Mouse (Mus musculus): ENCODE data around the gene Cast. TPM values are rescaled to one million over a fixed set of nuclear protein-coding genes. Genes with fewer than 3 reads are reported as not detected.

Cast gene
- total RNA-seq (2017), result 64.1 and 75.8 TPM in 2 replicates

GRCm38 (mm10) chr13:74808152-74808929, at the start of gene Cast:
Gene Cast, minus strand, starts transcription at chr13:74808810.
- peak; percentile 68 for ATAC-seq (replicated peaks; ENCODE audit: low read depth, poor library complexity, severe bottlenecking)

GRCm38 (mm10) chr13:74854338-74855047, 45.9 kb upstream of the Cast start:
- peak; percentile 100 for ATAC-seq (replicated peaks; ENCODE audit: low read depth, poor library complexity, severe bottlenecking)

GRCm38 (mm10) chr13:74850823-74851222, 42.2 kb upstream of the Cast start:
- ATAC-seq (replicated peaks; ENCODE audit: low read depth, poor library complexity, severe bottlenecking), result no peak

- no peak for ATAC-seq (replicated peaks; ENCODE audit: low read depth, poor library complexity, severe bottlenecking)
These were observed 37.3 kb upstream of the Cast start for GRCm38 (mm10) chr13:74845886-74846285.

GRCm38 (mm10) chr13:74834543-74834942, 25.9 kb upstream of the Cast start:
- ATAC-seq (replicated peaks; ENCODE audit: low read depth, poor library complexity, severe bottlenecking), result no peak

GRCm38 (mm10) chr13:74822095-74822494, 13.5 kb upstream of the Cast start:
- ATAC-seq (replicated peaks; ENCODE audit: low read depth, poor library complexity, severe bottlenecking), result no peak

GRCm38 (mm10) chr13:74815753-74816152, 7.1 kb upstream of the Cast start:
- ATAC-seq (replicated peaks; ENCODE audit: low read depth, poor library complexity, severe bottlenecking), result peak; percentile 63; the same call in 1 of the 2 replicates

GRCm38 (mm10) chr13:74807446-74808151, 1.0 kb downstream of the Cast start:
- peak; percentile 82 for ATAC-seq (replicated peaks; ENCODE audit: low read depth, poor library complexity, severe bottlenecking)

GRCm38 (mm10) chr13:74806934-74807333, 1.7 kb downstream of the Cast start:
- ATAC-seq (replicated peaks; ENCODE audit: low read depth, poor library complexity, severe bottlenecking), result peak; percentile 30

DNA sequence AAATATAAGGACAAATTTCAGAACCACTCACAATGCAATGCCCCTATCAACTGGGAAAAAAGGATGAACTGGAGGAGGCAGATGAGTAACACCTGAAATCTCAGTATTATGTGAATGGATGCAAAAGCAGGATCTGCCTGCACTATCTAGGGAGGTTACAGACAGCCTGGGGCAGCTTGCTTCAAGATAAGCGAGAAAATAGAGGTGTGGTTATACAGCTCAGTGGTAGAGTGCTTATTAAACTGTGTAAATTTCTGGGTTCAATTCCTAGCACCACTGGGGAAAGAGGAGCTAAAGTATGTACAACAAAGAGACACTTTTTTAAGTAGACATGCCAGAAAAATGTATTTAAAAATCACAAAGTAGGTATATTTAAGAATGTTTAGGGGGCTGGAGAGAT, 14.2 kb downstream of the Cast start:
- no peak for ATAC-seq (replicated peaks; ENCODE audit: low read depth, poor library complexity, severe bottlenecking)

GRCm38 (mm10) chr13:74787681-74788080, 20.9 kb downstream of the Cast start:
- no peak for ATAC-seq (replicated peaks; ENCODE audit: low read depth, poor library complexity, severe bottlenecking)

DNA sequence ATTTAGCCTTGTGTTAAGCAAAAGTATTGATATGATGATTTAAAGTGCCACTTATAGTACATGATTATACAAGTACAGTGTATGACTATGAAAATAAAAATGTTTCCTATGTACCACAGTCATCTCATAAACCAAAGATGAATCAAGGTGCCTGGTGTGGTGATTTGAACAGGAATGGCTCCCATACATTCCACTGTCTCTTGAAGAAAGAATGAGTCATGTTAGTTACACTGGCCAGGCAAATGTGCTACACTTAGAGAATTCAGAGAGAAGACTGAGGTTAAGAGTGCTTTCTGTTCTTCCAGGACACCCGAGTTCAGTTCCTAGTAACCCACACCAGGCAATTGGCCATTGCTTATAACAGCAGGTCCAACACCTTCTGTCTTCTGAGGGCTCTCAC, 36.5 kb downstream of the Cast start:
- no peak for ATAC-seq (replicated peaks; ENCODE audit: low read depth, poor library complexity, severe bottlenecking)

DNA sequence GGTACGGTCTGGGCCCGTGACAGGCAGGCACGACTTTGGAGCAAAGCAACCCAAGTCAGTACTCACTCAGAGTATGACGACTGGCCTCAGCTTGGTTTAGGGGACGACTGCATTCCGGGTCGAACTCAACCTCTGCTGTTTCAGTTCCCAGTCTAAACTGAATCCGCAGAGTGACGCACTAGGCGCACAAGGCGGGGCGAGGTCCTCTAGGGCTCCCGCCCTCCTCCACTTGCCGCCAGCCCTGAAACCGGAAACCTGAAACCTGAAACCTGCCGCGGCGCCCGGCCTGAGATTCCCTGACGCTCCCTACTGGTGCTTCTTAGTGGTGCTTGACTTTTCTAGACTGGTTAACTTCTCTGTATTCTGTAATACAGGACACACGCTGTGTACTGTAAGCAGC, 38.1 kb downstream of the Cast start:
- peak; percentile 99 for ATAC-seq (replicated peaks; ENCODE audit: low read depth, poor library complexity, severe bottlenecking)

- ATAC-seq (replicated peaks; ENCODE audit: low read depth, poor library complexity, severe bottlenecking), result peak; percentile 10; the same call in 1 of the 2 replicates
These were observed 38.7 kb downstream of the Cast start for GRCm38 (mm10) chr13:74769871-74770270.

GRCm38 (mm10) chr13:74767186-74767585, 41.4 kb downstream of the Cast start:
- ATAC-seq (replicated peaks; ENCODE audit: low read depth, poor library complexity, severe bottlenecking), result no peak

GRCm38 (mm10) chr13:74762741-74763140, 45.9 kb downstream of the Cast start:
- no peak for ATAC-seq (replicated peaks; ENCODE audit: low read depth, poor library complexity, severe bottlenecking)

DNA sequence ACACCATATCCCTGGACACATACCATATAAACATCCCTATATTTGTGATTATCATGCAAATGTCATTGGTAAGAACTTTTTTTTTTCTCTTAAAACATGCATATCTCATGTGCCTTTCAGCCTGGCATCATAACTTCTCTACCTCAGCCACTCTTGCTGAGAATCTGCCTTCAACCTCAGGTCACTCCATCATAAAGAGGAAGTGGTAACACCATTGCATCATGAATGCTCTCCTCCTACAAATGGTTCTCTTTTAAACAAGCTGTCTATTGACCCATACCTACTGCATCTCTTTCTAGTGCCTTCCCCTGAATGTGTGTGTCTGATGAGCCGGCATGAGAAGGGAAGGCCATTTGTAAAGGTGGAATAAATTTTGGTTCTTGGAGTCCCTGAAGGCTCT, 49.5 kb downstream of the Cast start:
- ATAC-seq (replicated peaks; ENCODE audit: low read depth, poor library complexity, severe bottlenecking), result peak; percentile 95

DNA sequence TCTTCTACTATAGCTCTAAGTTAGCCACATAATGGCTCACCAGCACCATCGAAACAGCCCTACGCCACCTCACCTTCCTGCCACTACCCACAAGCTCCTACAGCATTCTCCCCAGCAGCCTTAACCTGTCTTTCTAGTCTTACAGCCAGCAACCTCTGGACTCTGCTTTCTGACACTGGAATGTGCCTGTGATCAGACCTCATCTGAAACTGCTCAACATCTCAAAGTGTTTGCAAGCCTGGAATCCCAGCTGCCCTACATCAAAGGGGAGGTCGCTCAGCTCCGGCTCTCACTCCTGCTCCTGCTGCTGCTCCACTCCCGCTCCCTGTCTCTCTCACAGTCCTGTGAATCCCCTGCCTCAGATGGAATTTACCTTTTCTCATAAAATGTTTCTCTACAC, 65.4 kb downstream of the Cast start:
- no peak for ATAC-seq (replicated peaks; ENCODE audit: low read depth, poor library complexity, severe bottlenecking)

DNA sequence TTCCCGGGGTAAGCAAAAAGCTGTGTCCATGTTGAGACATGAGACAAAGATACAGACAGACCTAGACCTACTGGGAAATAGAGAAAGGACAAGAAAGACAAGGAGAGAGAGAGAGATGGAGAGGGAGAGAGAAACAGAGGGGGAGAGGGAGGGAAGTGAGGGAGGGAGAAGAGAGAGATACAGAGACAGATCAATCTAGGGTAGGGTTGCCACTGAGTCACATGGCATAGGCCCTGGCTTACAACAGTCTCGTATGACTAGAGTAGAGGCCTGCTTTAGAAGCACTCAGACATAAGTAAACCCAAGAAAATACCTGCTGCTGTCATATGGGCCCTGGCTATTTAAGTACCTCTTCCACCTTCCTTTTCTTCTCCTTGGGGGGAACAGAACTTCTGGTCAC, 72.2 kb downstream of the Cast start:
- no peak for ATAC-seq (replicated peaks; ENCODE audit: low read depth, poor library complexity, severe bottlenecking)

GRCm38 (mm10) chr13:74735834-74736233, 72.8 kb downstream of the Cast start:
- peak; percentile 65; the same call in 1 of the 2 replicates for ATAC-seq (replicated peaks; ENCODE audit: low read depth, poor library complexity, severe bottlenecking)

DNA sequence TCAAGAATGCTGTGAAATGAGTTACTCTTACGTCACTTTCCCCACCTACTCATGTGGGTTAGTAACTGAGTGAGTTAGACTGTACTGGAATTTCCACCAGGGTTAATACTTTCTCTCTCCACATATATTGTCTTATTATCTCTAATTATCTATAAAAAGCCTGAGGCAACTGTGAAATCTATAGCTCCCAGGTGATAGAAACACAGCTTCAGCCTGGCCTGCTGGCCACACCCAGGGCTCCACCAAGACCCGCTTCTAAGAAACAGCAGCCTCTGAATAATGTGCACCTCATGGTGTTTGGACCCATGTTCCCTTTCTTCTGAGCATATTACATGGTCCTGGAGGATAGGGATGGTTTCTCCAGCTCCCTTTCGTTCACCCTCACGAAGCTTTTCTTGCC, 74.9 kb downstream of the Cast start:
- no peak for ATAC-seq (replicated peaks; ENCODE audit: low read depth, poor library complexity, severe bottlenecking)
